Mouse (Mus musculus): Measurements from ENCODE around the gene 1700067K01Rik.

Gene 1700067K01Rik

GRCm38 (mm10) chr8:84011705-84012498, 10.6 kb downstream of the 1700067K01Rik start, which contains the start of gene 2210011C24Rik:
TSS of gene 2210011C24Rik (minus strand) at chr8:84012171.
- in situ Hi-C loops (cut with MboI, MseI): loop anchor here (10.0 kb wide), 1 partner anchor 353 kb away; no protein-coding TSS in a partner anchor

DNA sequence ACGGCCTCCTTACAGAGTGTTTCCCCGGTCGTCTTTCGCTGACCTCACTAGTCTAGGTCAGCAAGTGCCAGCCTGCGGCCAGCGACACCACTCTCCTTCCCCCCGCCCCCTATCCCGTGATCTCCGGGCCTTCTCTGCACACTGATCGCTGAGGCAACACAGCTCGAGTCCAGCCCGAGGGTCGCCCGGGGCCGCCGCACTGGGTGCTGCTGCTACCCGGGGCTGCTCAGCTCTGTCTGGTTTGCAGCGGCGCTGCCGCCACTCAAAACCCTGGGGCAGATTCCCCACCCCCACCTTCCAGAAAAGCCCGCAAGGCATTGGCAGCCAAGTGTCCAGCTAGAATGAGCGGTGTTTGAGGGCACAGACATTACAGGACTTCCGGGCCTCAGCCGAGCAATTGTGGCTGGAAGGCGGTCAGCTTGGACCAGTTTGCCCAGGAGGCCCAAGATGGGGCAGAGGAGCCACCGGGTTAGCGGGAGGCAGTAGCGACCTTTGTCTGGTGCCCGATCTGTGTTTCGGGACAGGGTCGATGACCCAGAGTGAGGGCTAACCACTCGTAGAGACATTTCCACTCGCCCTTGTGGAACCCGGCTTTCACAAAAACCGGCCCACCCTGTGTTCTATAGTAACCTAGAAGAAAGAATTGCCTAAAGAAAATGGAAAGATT, 11.3 kb downstream of the 1700067K01Rik start:
- in situ Hi-C loops (cut with MboI, MseI): loop anchor here (10.0 kb wide), 1 partner anchor 352 kb away; no protein-coding TSS in a partner anchor

DNA sequence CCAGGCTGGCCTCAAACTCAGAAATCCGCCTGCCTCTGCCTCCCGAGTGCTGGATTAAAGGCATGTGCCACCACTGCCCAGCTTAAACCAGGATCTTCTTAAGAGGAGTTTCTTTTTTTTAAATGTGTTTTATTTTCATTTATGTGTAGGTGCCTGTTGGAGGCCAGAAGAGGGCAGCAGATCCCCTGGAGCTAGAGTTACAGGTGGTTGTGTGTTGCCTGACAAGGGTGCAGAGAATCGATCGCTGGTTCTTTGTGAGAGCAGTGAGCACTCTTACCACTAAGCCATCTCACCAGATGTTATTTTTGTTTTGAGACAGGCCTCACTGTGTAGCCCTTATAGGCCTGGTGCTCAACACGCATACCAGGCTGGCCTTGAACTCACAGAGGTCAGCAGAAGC, 14.5 kb downstream of the 1700067K01Rik start:
- in situ Hi-C loops (cut with MboI, MseI): loop anchor here (10.0 kb wide), 1 partner anchor 349 kb away; no protein-coding TSS in a partner anchor

- in situ Hi-C loops (cut with MboI, MseI): loop anchor here (10.0 kb wide), 1 partner anchor 345 kb away; no protein-coding TSS in a partner anchor
Measured at GRCm38 (mm10) chr8:84019738-84020137, 18.4 kb downstream of the 1700067K01Rik start.

GRCm38 (mm10) chr8:84021096-84021495, 19.8 kb downstream of the 1700067K01Rik start, which contains the start of gene Palm3:
TSS of gene Palm3 (plus strand) at chr8:84021471.
- in situ Hi-C loops (cut with MboI, MseI): no loop called here

DNA sequence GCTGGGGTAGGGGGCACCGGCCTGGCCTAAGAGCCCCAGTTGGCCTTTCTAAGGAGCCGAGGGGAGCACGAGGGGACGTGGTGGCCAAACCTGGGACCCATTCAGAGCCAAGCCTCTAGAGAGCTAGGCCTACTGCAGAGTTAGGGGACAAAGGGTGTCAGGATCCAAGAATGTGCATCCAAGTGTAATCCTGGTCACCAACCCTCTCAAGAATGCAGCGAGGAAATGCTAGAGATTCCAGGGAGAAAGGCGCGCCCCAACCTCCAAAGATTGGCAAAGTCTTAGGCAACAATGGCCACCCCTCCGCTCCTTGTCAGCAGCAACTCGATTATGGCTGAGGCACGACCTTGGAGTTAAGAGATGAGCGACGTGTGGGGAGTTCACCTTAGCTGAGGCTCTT, 20.3 kb downstream of the 1700067K01Rik start:
- in situ Hi-C loops (cut with MboI, MseI): no loop called here

- in situ Hi-C loops (cut with MboI, MseI): no loop called here
Measured at GRCm38 (mm10) chr8:84023085-84023484, 21.8 kb downstream of the 1700067K01Rik start.

GRCm38 (mm10) chr8:84023631-84024030, 22.3 kb downstream of the 1700067K01Rik start:
- in situ Hi-C loops (cut with MboI, MseI): no loop called here

DNA sequence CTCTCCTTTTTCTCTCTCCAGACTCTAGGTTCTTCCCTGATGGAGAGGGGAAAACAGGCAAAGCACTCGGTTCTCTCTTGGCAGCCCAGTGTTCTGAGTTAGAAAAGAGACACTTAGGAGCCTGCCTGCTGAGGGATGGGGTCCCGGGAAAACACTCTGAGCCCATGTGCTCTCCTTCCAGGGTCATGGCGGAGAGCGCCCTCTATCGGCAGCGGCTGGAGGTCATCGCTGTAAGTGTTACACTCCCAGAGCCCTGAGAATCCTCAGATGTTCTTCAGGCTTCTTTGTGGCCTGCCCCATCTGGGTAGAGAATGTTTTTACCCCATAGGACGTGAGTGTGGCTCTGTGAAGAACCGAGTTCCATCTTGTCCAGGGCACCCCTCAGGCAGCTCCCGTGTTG, 22.9 kb downstream of the 1700067K01Rik start:
- in situ Hi-C loops (cut with MboI, MseI): no loop called here

DNA sequence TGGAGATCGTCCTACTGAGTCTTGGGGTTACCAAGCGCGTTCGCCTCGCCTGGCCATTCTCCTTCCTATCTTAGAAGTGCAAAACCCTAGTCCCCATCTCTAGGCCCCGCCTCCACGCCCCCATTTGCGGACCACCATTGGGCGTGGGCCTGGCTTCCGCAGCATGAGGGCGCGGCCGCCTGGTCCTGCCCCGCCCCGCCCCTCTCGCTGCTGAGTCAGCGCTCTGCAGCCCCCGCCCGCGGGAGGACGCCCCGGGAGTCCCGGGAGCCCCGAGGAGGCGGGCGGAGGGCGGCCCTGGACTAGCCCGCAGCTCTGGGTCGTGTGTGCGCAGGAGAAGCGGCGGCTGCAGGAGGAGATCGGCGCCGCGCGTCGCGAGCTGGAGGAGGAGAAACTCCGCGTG, 24.6 kb downstream of the 1700067K01Rik start:
- in situ Hi-C loops (cut with MboI, MseI): no loop called here

- in situ Hi-C loops (cut with MboI, MseI): no loop called here
Measured at GRCm38 (mm10) chr8:84027449-84027848, 26.1 kb downstream of the 1700067K01Rik start.

GRCm38 (mm10) chr8:84029272-84029671, 28.0 kb downstream of the 1700067K01Rik start:
- in situ Hi-C loops (cut with MboI, MseI): no loop called here

DNA sequence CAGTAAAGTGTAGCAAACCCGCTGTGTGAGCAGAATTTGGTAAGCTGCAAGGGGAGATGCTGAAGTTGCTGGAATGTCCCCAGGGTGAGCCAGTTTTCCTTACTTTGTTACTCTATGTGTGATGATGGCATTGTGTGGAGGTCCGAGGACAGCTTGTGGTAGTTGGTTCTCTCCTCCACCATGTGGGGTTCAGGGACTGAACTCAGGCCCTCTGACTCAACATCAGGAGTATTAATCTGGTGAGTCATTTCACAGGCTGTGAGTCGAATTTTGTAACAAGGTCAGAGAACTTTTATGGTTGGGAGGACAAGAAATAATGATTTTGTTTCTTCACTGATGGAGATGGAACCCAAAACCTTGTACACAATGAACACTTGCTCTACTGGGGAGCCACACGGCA, 31.5 kb downstream of the 1700067K01Rik start:
- in situ Hi-C loops (cut with MboI, MseI): no loop called here

DNA sequence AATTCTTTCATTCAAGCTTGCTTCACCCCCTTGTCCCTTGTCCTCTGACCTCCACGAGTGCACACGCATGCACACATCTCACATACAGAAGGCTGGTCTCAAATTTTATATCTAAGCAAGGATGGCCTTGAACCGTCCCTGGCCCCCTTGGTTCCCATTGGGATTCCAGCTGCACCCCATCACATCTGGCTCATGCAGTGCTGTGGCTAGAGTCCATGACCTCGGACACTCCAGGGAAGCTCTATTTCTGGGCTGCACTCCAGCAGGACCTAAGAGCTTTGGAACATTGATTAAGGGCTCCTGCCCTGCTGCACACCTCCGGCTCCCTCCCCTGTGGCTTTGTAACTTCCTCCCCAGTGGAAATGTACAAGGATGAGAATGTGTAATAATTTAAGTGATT, 36.7 kb downstream of the 1700067K01Rik start:
- in situ Hi-C loops (cut with MboI, MseI): no loop called here

- in situ Hi-C loops (cut with MboI, MseI): no loop called here
Measured at GRCm38 (mm10) chr8:84039050-84039449, 37.7 kb downstream of the 1700067K01Rik start.

- in situ Hi-C loops (cut with MboI, MseI): no loop called here
Measured at GRCm38 (mm10) chr8:84042066-84042947, 41.0 kb downstream of the 1700067K01Rik start, which contains the start of gene Il27ra. TSS of gene Il27ra (minus strand) at chr8:84042589.

- in situ Hi-C loops (cut with MboI, MseI): no loop called here
Measured at GRCm38 (mm10) chr8:84042948-84043342, 41.6 kb downstream of the 1700067K01Rik start.

DNA sequence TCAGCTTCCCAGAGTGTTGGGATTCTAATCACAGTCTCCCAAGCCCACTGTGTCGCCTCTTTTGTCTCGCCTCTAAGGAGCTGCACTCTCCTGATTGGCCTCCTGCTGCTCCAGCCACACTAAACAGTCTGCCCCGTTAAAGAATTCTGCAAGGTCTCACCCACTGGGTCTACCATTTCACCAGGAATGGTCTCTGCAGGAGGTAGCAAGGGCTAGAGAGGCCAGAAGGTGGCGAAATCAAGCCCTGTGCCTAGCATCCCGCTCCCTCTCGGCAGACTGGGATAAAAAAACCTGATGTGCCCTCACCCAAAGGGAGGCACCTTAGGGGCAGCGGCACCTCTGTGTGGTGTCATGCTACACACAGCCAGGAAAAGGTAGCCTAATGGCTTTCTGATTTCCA, 42.8 kb downstream of the 1700067K01Rik start:
- in situ Hi-C loops (cut with MboI, MseI): no loop called here

- in situ Hi-C loops (cut with MboI, MseI): no loop called here
Measured at GRCm38 (mm10) chr8:84044900-84045299, 43.6 kb downstream of the 1700067K01Rik start, which contains the start of gene Rln3. TSS of gene Rln3 (minus strand) at chr8:84045000.

DNA sequence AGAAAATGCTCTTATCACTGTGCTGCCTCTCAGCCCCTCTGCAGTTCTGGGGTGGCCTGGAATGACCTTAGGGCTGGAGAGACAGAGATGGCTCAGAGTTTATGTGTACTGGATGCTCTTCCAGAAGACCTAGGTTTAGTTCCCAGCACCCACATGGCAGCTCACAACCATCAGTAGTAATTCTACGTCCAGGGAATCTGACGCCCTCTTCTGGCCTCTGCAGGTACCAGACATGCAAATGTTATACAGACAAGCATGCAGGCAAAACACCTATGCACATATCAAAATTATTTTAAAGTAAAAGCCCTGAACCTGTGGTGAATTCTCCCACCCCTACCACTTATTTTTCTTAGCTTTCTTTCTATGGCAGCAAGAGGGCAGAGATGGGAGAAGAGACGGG, 45.2 kb downstream of the 1700067K01Rik start:
- in situ Hi-C loops (cut with MboI, MseI): no loop called here

DNA sequence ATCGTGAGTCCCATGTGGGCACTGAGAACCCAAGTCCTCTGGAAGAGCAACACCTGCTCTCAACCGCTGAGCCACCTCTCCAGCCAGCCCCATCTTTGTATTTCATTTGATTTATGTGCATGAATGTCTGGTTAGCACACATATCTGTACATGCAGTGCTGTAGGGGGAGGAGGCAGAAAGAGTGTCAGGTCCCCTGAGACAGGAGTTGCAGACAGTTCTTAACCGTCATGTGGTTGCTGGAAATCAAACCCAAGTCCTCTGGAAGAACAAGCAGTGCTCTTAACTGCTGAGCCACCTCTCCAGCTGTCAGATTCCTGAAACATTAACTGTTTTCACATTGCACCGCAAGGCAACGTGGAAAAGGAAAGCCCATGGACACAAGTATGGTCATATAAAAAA, 46.9 kb downstream of the 1700067K01Rik start:
- in situ Hi-C loops (cut with MboI, MseI): no loop called here

All from T-helper 1 cell (primary cell).